Mouse (Mus musculus) adipocyte (in vitro differentiated cells): Measurements from ENCODE around the gene Cilp.
"Not testable (repeated sequence)": the region's sequence is repeated elsewhere in the genome, so short reads cannot be mapped to it uniquely, and the experiment has no call there.

ENCODE experiments used
- DNase-seq: peaks from one replicate; pipeline ENCODE4 v3.0.0-alpha.2; 2016; ENCODE audit warnings: low spot score

The Cilp gene

GRCm38 (mm10) chr9:65247502-65248376, 17.2 kb upstream of the Cilp start:
- DNase-seq: no peak

GRCm38 (mm10) chr9:65248377-65248690, 16.6 kb upstream of the Cilp start:
- no peak for DNase-seq

- DNase-seq: no peak
Measured at GRCm38 (mm10) chr9:65252026-65252425, 13.0 kb upstream of the Cilp start.

- no peak for DNase-seq
Measured at GRCm38 (mm10) chr9:65255906-65256600, 8.9 kb upstream of the Cilp start.

- DNase-seq: no peak
Measured at GRCm38 (mm10) chr9:65257218-65257910, 7.6 kb upstream of the Cilp start.

GRCm38 (mm10) chr9:65259366-65259765, 5.6 kb upstream of the Cilp start:
- DNase-seq: no peak

- peak; percentile 25 for DNase-seq
Measured at GRCm38 (mm10) chr9:65261591-65262230, 3.3 kb upstream of the Cilp start.

GRCm38 (mm10) chr9:65262641-65263120, 2.3 kb upstream of the Cilp start:
- no peak for DNase-seq

GRCm38 (mm10) chr9:65267742-65268515, 2.9 kb downstream of the Cilp start:
- DNase-seq: no peak

- no peak for DNase-seq
Measured at GRCm38 (mm10) chr9:65273048-65273809, 8.2 kb downstream of the Cilp start.

GRCm38 (mm10) chr9:65273873-65274272, 8.9 kb downstream of the Cilp start:
- no peak for DNase-seq

- not testable (repeated sequence) for DNase-seq
Measured at GRCm38 (mm10) chr9:65274851-65275250, 9.9 kb downstream of the Cilp start.

- no peak for DNase-seq
Measured at GRCm38 (mm10) chr9:65275810-65276530, 11.0 kb downstream of the Cilp start.

GRCm38 (mm10) chr9:65281536-65282151, 16.7 kb downstream of the Cilp start:
- DNase-seq: peak; percentile 50

- DNase-seq: peak; percentile 77
Measured at GRCm38 (mm10) chr9:65283301-65283700, 18.3 kb downstream of the Cilp start.

GRCm38 (mm10) chr9:65288252-65288651, 23.3 kb downstream of the Cilp start:
- DNase-seq: not testable (repeated sequence)

- DNase-seq: peak; percentile 97
Measured at GRCm38 (mm10) chr9:65289988-65290387, 25.0 kb downstream of the Cilp start.

GRCm38 (mm10) chr9:65292421-65292820, 27.4 kb downstream of the Cilp start:
- DNase-seq: no peak

GRCm38 (mm10) chr9:65293119-65293518, 28.1 kb downstream of the Cilp start:
- peak; percentile 44 for DNase-seq
